Mouse (Mus musculus): ENCODE results near the gene Cdca8.
"Not testable (repeated sequence)": the region's sequence is repeated elsewhere in the genome, so short reads cannot be mapped to it uniquely, and the experiment has no call there.

The Cdca8 gene

GRCm38 (mm10) chr4:124939211-124939610 is at the start of gene Cdca8:
Gene Cdca8 (minus strand): TSS chr4:124939311.
- not testable (repeated sequence) for DNase-seq (ENCODE audit: low read depth, low spot score)

GRCm38 (mm10) chr4:124988382-124988781 is 49.3 kb upstream of the Cdca8 start:
- DNase-seq (ENCODE audit: low read depth, low spot score), result no peak

DNA sequence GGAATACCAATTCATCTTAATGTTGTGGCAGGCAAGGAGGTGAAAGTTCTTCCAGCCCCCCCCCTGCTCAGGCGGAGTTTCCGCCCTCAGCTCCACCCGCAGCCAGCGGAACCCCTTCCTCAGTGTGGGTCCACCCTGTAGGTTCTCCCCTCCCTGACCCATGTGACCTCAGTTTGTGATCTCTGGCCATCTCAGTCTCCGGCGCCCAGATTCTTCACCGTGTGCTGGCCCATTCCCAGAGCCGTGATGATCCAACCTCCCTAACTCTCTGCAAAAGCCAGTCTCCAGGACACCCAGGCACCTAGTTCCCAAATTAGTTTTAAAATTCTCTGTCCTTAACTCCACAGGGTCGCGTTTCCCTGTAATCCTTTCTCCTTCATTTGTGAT is 48.6 kb upstream of the Cdca8 start:
- no peak for DNase-seq (ENCODE audit: low read depth, low spot score)

DNA sequence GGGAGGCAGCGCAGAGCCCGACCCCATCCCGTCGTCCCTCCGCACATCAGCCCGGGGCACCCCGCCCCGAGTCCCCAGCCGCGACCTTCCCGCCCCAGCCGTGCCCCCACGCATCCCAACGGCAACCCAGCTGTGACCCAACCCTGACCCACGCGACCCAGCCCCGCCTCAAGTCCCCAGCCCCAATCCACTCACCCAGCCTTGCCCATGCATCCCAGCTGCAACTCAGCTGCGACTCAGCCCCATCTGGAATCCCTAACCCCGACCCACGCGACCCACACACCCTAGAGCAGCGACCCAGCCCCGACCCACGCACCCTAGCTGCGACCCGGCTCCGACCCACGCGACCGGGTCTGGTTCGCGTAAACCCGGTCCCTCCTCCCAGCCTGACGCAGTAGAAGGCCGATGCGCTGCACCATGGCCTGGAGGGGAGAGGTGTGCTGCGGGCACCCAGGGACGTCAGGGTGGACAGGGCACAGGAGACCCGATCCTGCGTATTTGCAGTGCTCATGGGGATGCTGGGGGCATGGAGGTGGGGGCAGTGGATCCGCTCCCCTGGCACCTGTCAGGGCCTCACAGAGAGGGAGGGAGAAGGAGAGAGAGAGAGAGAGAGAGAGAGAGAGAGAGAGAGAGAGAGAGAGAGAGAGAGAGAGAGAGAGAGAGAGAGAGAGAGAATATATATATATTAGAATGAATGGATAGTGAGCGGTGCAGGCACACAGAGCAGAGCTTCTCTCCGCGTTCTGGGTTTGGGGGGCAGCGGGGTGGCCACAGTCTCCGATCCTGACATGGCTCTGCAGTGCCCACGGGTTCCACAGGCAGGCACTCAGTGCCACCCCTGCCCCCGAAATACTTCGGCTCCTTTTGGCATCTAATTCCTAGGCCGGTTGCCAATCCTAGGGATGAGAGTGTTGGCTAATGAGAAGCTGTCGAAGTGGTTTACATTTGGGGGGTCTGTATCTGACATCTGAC is 47.9 kb upstream of the Cdca8 start:
- DNase-seq (ENCODE audit: low read depth, low spot score), result no peak

DNA sequence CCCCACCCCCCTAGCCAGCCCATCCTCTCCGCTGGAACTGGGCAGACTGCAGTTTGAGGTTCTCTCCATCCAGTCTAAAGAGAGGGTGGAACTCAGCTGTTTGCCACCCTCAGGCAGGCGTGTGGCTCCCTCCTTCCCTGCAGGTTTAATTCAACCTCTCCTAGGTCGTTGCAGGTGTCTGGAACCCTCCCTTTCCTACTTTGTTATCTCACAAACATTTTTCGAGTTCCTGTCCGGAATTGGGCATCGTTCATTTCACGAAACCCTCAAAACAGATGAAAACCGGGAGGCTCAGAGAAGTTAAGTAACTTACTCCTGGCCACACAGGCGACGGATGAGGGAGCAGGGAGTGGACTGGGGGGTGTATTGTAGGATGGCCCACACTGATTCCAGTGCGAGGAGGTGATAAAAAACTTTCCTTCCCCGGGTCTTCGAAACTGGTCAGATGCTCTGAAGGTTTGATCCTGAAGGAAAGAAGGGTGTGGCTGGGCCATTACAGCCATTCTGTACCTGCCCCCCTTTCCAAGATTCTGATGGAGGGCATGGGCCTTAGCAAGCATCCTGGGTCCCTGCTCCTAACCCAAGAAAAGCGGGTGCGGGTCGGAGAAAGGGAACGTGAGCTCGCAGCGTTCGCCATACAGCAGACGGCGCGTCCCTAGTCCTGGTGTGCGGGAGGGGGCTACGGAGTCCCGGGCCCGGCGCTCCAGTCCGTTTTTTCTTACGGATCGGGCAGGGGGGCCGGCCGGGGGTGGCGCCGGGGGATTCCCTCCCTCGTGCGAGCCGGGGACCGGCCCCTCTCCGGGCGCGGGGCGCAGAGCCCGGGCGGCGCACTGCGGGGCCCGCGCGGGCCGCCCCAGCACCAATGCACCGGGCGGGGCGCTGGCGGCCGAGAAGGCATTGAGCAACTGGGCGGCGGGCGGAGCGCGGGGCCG is 46.8 kb upstream of the Cdca8 start, which contains the start of gene Rspo1:
Rspo1 (plus strand) TSS at position 760 of the 932 bp plus-strand sequence.
- DNase-seq (ENCODE audit: low read depth, low spot score), result peak; percentile 44

DNA sequence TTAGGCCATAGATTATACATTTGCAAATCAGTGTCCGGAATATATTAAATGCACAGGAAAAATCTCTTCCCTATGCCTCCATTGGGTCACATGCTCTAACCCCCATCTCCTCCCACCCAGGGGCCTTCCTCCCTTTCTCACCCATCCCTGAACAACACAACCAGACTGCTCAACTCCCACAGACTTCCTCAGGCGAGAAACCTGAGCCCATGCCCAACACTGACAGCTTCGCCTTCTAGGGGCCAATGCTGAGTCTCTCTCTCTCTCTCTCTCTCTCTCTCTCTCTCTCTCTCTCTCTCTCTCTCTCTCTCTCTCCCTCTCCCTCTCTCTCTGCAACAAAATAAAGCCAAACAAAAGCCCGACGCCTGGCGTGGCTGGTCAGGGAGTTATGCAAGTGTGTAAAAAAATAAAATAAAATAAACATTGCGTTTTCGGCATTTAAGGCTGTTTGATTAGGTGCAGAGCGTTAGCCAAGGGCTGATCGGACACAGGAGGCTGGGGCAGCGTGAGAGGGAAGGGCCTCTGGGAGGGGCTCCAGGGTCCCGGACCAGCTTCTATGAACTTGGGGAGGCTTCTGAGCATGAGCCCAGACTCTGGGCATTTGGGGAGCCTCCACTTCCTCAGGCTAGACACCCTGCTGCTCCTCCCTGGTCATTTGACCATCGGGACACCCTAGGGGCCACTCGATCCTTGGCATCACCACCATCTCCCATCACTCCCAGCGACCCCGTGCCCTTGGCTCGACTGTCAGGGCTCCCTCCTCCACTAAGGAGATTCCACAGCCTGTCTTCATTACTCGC is 46.0 kb upstream of the Cdca8 start:
- no peak for DNase-seq (ENCODE audit: low read depth, low spot score)

GRCm38 (mm10) chr4:124983893-124984526 is 44.9 kb upstream of the Cdca8 start:
- DNase-seq (ENCODE audit: low read depth, low spot score), result peak; percentile 58

DNA sequence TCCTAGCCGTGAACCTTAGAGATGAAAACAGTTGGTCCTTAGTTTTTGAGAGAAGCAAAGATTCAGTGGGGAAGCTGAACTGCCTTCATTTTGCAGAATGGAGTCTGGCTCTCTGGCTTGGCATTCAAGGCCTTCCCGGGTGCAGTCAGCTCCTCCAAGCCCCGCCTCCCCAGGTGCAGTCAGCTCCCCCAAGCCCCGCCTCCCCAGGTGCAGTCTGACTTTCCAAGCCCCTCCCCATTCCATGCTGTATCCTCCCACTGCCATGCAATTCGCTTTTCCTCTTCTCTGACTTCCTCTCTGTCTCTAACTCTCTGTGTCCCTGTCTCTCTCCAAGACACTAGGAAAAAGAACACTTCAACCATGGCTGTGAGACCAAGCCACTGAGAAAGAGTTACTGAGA is 39.1 kb upstream of the Cdca8 start:
- DNase-seq (ENCODE audit: low read depth, low spot score), result no peak

DNA sequence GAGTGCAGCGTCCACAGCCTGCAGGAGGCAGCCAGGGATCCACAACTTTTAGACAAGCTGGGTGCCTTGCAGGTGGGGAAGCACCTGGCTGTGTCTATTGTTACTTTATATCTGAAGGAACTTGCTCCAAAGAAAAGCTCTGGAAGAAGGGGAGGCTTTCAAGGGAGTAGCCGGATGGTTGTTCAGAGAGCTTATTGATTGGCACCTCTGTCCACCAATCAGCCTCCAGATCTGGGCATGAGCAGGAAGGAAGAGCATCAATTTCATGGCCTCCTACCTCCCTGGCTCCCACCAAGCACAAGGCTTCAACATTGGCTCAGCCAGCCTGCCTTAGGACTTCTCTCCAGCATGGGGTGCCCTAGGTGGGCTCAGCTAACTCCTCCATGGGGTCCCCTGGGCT is 34.2 kb upstream of the Cdca8 start:
- peak; percentile 64 for DNase-seq (ENCODE audit: low read depth, low spot score)

GRCm38 (mm10) chr4:124972316-124972715 is 33.2 kb upstream of the Cdca8 start:
- no peak for DNase-seq (ENCODE audit: low read depth, low spot score)

- no peak for DNase-seq (ENCODE audit: low read depth, low spot score)
These were observed 32.0 kb upstream of the Cdca8 start for GRCm38 (mm10) chr4:124971094-124971493.

DNA sequence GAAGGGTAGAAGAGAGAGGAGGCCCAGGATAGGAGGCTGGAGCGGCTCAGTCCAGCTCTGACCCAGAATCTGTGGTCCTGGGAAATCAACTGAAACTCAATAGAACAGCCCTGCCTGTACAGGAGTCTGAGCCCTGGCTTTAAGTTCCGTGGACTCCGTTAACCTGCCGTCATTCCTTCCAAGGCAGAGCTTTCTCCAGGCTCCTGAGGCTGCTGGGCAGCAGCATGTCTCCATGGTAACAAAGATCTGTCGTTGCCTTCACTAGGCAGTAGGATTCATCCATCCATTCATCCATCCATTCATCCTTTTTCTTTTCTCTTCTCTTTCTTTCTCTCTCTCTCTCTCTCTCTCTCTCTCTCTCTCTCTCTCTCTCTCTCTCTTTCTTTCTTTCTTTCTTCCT is 31.6 kb upstream of the Cdca8 start:
- DNase-seq (ENCODE audit: low read depth, low spot score), result no peak

- DNase-seq (ENCODE audit: low read depth, low spot score), result no peak
These were observed 31.1 kb upstream of the Cdca8 start for GRCm38 (mm10) chr4:124970194-124970593.

- no peak for DNase-seq (ENCODE audit: low read depth, low spot score)
These were observed 30.2 kb upstream of the Cdca8 start for GRCm38 (mm10) chr4:124969219-124969848.

DNA sequence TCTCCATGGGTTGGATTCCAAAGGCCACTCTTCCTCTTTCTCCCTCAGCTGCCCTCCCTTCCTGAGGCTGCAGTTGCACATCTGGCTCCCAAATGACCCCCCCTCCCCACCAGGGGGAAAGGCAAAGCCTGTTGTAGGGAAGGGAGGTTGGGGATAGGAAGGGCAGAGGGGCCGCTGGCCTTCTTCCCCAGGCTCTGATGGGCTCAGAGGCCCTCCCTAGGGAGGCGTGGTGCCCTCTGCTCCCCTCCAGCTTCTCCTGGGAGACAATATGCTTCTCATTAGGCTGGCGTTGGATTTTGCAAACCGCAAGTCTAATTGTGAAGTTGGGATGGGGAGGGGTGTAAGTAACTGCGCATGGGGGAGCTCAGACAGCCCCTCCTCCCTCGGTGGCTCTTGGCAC is 29.6 kb upstream of the Cdca8 start:
- no peak for DNase-seq (ENCODE audit: low read depth, low spot score)

GRCm38 (mm10) chr4:124964912-124965599 is 25.9 kb upstream of the Cdca8 start:
- no peak for DNase-seq (ENCODE audit: low read depth, low spot score)

DNA sequence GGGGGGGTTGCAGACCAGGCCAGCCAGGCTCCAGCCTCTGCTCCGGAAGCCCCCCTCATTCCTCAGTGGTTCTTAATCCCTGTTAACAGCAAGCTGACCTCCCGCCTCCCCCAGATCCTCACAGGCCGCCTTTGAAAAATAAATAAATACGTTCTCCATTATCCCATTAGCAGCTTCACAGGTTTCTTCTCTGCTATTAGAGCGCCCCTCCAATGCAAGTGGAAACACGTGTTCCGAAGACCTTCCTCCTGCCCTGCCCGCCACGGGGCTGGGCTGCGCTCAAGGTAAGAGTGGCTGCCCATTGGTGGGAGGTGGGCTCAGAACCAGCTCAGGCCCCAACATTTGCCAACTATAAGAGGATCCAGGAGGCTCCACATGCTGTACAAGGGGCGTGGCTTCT is 23.5 kb upstream of the Cdca8 start:
- no peak for DNase-seq (ENCODE audit: low read depth, low spot score)

DNA sequence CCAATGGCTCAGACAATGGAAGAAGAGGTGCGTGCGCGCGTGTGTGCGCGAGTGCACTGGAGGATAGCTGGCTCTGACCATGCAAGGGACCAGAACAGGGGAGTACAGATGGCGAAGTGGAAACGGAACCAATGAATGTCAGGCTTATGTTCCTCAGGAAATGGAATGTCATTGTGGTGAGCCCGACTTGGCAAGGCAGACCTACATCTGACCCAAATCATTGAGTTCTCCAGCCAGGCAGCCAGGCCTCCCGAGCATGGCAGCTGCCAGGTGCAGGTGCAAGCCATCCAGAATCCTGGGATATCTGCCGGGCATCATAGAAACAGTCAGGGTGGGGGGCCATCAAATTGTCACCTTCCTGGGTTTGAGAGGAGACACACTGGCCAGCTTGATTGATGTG is 21.8 kb upstream of the Cdca8 start:
- DNase-seq (ENCODE audit: low read depth, low spot score), result no peak

DNA sequence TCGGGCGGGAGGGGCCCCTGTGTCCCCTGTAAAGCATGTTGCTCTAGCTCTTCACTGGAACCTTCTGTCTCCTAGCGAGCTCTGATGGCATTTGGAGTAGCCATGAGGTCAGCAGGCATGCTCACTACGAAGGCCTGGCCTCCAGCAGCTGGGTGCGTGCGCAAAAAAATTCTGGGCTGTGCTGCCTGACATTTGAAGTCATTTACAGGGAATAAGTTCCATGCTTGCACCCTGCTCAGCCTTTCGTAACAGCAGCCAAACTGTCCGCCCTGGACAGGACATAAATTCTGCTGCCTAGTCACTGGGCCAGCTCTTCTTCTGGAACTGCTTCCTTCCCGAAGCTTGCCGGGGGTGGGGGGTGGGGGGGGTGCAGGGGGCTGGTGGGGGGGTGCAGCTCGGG is 20.0 kb upstream of the Cdca8 start:
- no peak for DNase-seq (ENCODE audit: low read depth, low spot score)

GRCm38 (mm10) chr4:124957284-124957683 is 18.2 kb upstream of the Cdca8 start:
- no peak for DNase-seq (ENCODE audit: low read depth, low spot score)

Measured in ES-CJ7 (cell line).